Mouse (Mus musculus): Measurements from ENCODE around the gene Gm128.

- TF ChIP-seq CTCF (IDR thresholded peaks at IDR 0.05) (no peak), POLR2A (IDR thresholded peaks at IDR 0.05; ENCODE audit: insufficient read depth, low read depth, low read length) (no peak)
Observed at GRCm38 (mm10) chr3:95280747-95281146, 39.3 kb upstream of the Gm128 start.

Data from heart, adult 2 months (tissue).